9 mouse cellular contexts compared by ENCODE assay signal in genomic region chr5:109548712-109549111, GRCm38 (mm10). TPM values are rescaled to one million over a fixed set of nuclear protein-coding genes. Genes with fewer than 3 reads are reported as not detected.
A peak's percentile ranks its signal among the peaks of the same experiment; 100 is the strongest.
DNase-seq lines count a peak whose midpoint lies in the region; ATAC-seq and TF ChIP-seq lines count a peak whose summit lies in the region.
"Had no signal": no experiment of that assay in that cellular context is flagged by ENCODE, and none has a peak within 500 bp of the region (broad histone marks: within the 10 kb centered on the region; RNA-seq: fewer than 3 reads in every experiment).

No protein-coding gene starts in this region.

- H3K27ac ChIP-seq in MEL (ENCODE audit: control insufficient read depth, low read depth, low read length) = no peak overlapping the region
- H3K27ac ChIP-seq in lung, embryonic 14.5 days (ENCODE audit: low read depth) = no peak overlapping the region
- H3K27ac ChIP-seq in neural tube, embryonic 15.5 days (replicated peaks) = no peak overlapping the region
- H3K27ac ChIP-seq: embryonic facial prominence, embryonic 12.5 days had no signal

- peak; percentile 76 for ATAC-seq in CD4-positive, CD25-positive, alpha-beta regulatory T cell, adult 4 months
- no peak for ATAC-seq in lung, embryonic 14.5 days (ENCODE audit: insufficient read depth)
- ATAC-seq in neural tube, embryonic 15.5 days (ENCODE audit: low FRiP score) = no peak

- H3K79me2 ChIP-seq in MEL (ENCODE audit: control insufficient read depth, insufficient read depth, low read length, poor library complexity) = no peaks in the 10 kb centered on the region

- no peak overlapping the region for H3K4me3 ChIP-seq in MEL (ENCODE audit: control insufficient read depth in 1 of 2, insufficient read depth in 1 of 2, low read depth in 2 of 2, low read length in 2 of 2)
- H3K4me3 ChIP-seq in lung, embryonic 14.5 days (ENCODE audit: low read depth, low read length) = no peak overlapping the region
- H3K4me3 ChIP-seq in neural tube, embryonic 15.5 days (replicated peaks) = no peak overlapping the region
- H3K4me3 ChIP-seq: embryonic facial prominence, embryonic 12.5 days had no signal

- peak; percentile 22 for DNase-seq in kidney, postnatal 10 days
- DNase-seq in kidney, adult 8-10 months = no peak
- DNase-seq in MEL (ENCODE audit: low read depth, low spot score) = peak; percentile 56
- peak; percentile 2 for DNase-seq in lung, embryonic 14.5 days
- peak; percentile 45 for DNase-seq in thymus, postnatal 0 days (ENCODE audit: low spot score)
- no peak for DNase-seq in embryo, embryonic 10 days (ENCODE audit: low spot score)

- no peaks in the 10 kb centered on the region for H3K9me3 ChIP-seq in MEL (replicated peaks; ENCODE audit: insufficient read depth, low read length)
- H3K9me3 ChIP-seq in lung, embryonic 14.5 days (ENCODE audit: low read depth, low read length) = peaks cover 27% of the 10 kb centered on the region
- peaks cover 5% of the 10 kb centered on the region; the same call in 1 of the 2 replicates for H3K9me3 ChIP-seq in neural tube, embryonic 15.5 days (replicated peaks)

- H3K4me2 ChIP-seq in lung, embryonic 14.5 days = no peak overlapping the region
- H3K4me2 ChIP-seq in neural tube, embryonic 15.5 days = no peak overlapping the region
- H3K4me2 ChIP-seq: embryonic facial prominence, embryonic 12.5 days had no signal

- TF ChIP-seq RAD21 in MEL (IDR thresholded peaks at IDR 0.05; ENCODE audit: low read depth, low read length) = peak; percentile 60

- TF ChIP-seq POLR2A in MEL (IDR thresholded peaks at IDR 0.05; ENCODE audit: control insufficient read depth in 1 of 2, insufficient read depth in 1 of 2, low read depth in 1 of 2, low read length in 2 of 2, poor library complexity in 1 of 2) = no peak

- TF ChIP-seq EP300 in MEL (IDR thresholded peaks at IDR 0.05; ENCODE audit: low read depth in 1 of 2, low read length in 2 of 2) = no peak

- peaks cover 0 to 2% of the 10 kb centered on the region in 2 experiments; a peak in 1 of 4 replicates for H3K36me3 ChIP-seq in MEL (ENCODE audit: control insufficient read depth in 1 of 2, insufficient read depth in 2 of 2, low read length in 2 of 2)
- no peaks in the 10 kb centered on the region for H3K36me3 ChIP-seq in lung, embryonic 14.5 days (ENCODE audit: insufficient read depth)
- peaks cover 2% of the 10 kb centered on the region; the same call in 1 of the 2 replicates for H3K36me3 ChIP-seq in neural tube, embryonic 15.5 days
- H3K36me3 ChIP-seq: embryonic facial prominence, embryonic 12.5 days had no signal

- TF ChIP-seq CTCF in MEL (IDR thresholded peaks at IDR 0.05 in 2 of 3, conservative IDR thresholded peaks at IDR 0.05 in 1 of 3; ENCODE audit: control insufficient read depth in 1 of 3, insufficient read depth in 1 of 3, low read depth in 2 of 3, low read length in 3 of 3, poor library complexity in 1 of 3, severe bottlenecking in 1 of 3) = peak; percentile 54 to 75 (median 66); a peak in 5 of 6 replicates
- TF ChIP-seq CTCF in lung, embryonic 14.5 days (IDR thresholded peaks at IDR 0.05; ENCODE audit: low read depth) = peak; percentile 40

- peaks cover 0 to 3% of the 10 kb centered on the region in 2 experiments; a peak in 2 of 4 replicates for H3K4me1 ChIP-seq in MEL (ENCODE audit: control insufficient read depth in 1 of 2, insufficient read depth in 2 of 2, low read length in 2 of 2)
- no peaks in the 10 kb centered on the region for H3K4me1 ChIP-seq in lung, embryonic 14.5 days (ENCODE audit: insufficient read depth)
- no peaks in the 10 kb centered on the region for H3K4me1 ChIP-seq in neural tube, embryonic 15.5 days
- H3K4me1 ChIP-seq: embryonic facial prominence, embryonic 12.5 days had no signal

- no peak overlapping the region for H3K9ac ChIP-seq in MEL (ENCODE audit: control insufficient read depth, low read depth, low read length, poor library complexity, severe bottlenecking)
- H3K9ac ChIP-seq in lung, embryonic 14.5 days = no peak overlapping the region
- H3K9ac ChIP-seq in neural tube, embryonic 15.5 days (replicated peaks) = no peak overlapping the region
- H3K9ac ChIP-seq: embryonic facial prominence, embryonic 12.5 days had no signal

- no peaks in the 10 kb centered on the region for H3K27me3 ChIP-seq in MEL (ENCODE audit: control insufficient read depth in 1 of 2, insufficient read depth in 2 of 2, low read length in 2 of 2)
- H3K27me3 ChIP-seq in lung, embryonic 14.5 days (ENCODE audit: insufficient read depth, low read length) = no peaks in the 10 kb centered on the region
- H3K27me3 ChIP-seq in neural tube, embryonic 15.5 days (replicated peaks) = no peaks in the 10 kb centered on the region
- H3K27me3 ChIP-seq: embryonic facial prominence, embryonic 12.5 days had no signal

- 62% methylated on average over 9 of the region's 9 CpGs for WGBS in lung, embryonic 14.5 days
- WGBS in neural tube, embryonic 15.5 days = 65% methylated on average over 9 of the region's 9 CpGs

TF ChIP-seq in MEL, 35 proteins besides CTCF, POLR2A, EP300 and RAD21:
- peak; percentile 53 for TF ChIP-seq SMC3 (IDR thresholded peaks at IDR 0.05; ENCODE audit: low read depth, low read length)
- TF ChIP-seq USF2 (IDR thresholded peaks at IDR 0.05; ENCODE audit: borderline replicate concordance in 1 of 2, insufficient read depth in 1 of 2, low read depth in 1 of 2, low read length in 2 of 2) = no peak

RNA-seq across cellular contexts. Expression of gene Crlf2, which starts 10.1 kb away (rescaled TPM):
- polyA plus RNA-seq in CD4-positive, CD25-positive, alpha-beta regulatory T cell, adult 4 months (2017; shearing (Covaris generic)) = 1 to 10 TPM; 6.2 to 7.2 TPM
- total RNA-seq in MEL (2012; rRNA removed) = 9.4 and 11.1 TPM in 2 replicates
- polyA plus RNA-seq in MEL (2012; ENCODE audit: insufficient read depth in 1 of 2, insufficient read length in 2 of 2, low read depth in 1 of 2, low replicate concordance in 2 of 2, missing spikeins in 1 of 2) = 10 to 100 TPM in 1 of 2 experiments, not detected in 1; 14.1 TPM
- polyA plus RNA-seq in lung, embryonic 14.5 days (2014; fragmentation: Nextera tagmentation; extraction: Ambion mirVana) = 10.7 and 10.9 TPM in 2 replicates
- polyA plus RNA-seq in thymus, postnatal 0 days (2015; fragmentation: Nextera tagmentation; extraction: Ambion mirVana) = 24.9 and 27.2 TPM in 2 replicates
- 23.2 and 23.6 TPM in 2 replicates for polyA plus RNA-seq in neural tube, embryonic 15.5 days (2015; fragmentation: Nextera tagmentation; extraction: Ambion mirVana)

Comparison
In these comparisons a context has a peak if more than half of its experiments do, and no peak if none do; other contexts are left out.
1. DNase-seq: peak in kidney, postnatal 10 days (single experiment), MEL (single experiment), lung, embryonic 14.5 days (single experiment) and thymus, postnatal 0 days (single experiment); none in kidney, adult 8-10 months (0 of 2) and embryo, embryonic 10 days (single experiment).